Mouse (Mus musculus) forebrain, embryonic 11.5 days (tissue): ENCODE results near the gene Tcp11. TPM values are rescaled to one million over a fixed set of nuclear protein-coding genes. Genes with fewer than 3 reads are reported as not detected.
A peak's percentile ranks its signal among the peaks of the same experiment; 100 is the strongest.

Source experiments
- ATAC-seq: fragments of 200-750 bp; cut with Nextera tagmentation; replicated peaks from 2 replicates; pipeline ENCODE4 v1.8.0; 2017; ENCODE audit warnings: moderate TSS enrichment; ENCODE audit not compliant: low FRiP score
- DNase-seq: peaks from one replicate; pipeline ENCODE4 v3.0.0-alpha.2; 2017; ENCODE audit warnings: low spot score
- H3K27ac ChIP-seq: fragments of 300-500 bp; sonication (generic); 2 replicates; pipeline ENCODE4 v1.5.1; 2014; ENCODE audit warnings: low read depth, low read length
- H3K27me3 ChIP-seq: fragments of 300-500 bp; sonication (generic); 2 replicates; pipeline ENCODE4 v1.6.1; 2014; ENCODE audit warnings: mild to moderate bottlenecking, low read length, mixed read lengths; ENCODE audit not compliant: control insufficient read depth, insufficient read depth
- H3K36me3 ChIP-seq: fragments of 300-500 bp; sonication (generic); 2 replicates; pipeline ENCODE4 v1.6.1; 2014; ENCODE audit warnings: mild to moderate bottlenecking, low read length, moderate library complexity, mixed read lengths; ENCODE audit not compliant: control insufficient read depth, insufficient read depth
- H3K4me1 ChIP-seq: fragments of 300-500 bp; sonication (generic); replicated peaks from 2 replicates; pipeline ENCODE4 v1.6.1; 2014; ENCODE audit warnings: low read length, mixed read lengths; ENCODE audit not compliant: control insufficient read depth, insufficient read depth
- H3K4me2 ChIP-seq: fragments of 300-500 bp; sonication (generic); 2 replicates; pipeline ENCODE4 v1.6.1; 2014; ENCODE audit warnings: low read depth, mild to moderate bottlenecking, low read length, moderate library complexity, mixed read lengths; ENCODE audit not compliant: severe bottlenecking
- H3K4me3 ChIP-seq: fragments of 300-500 bp; sonication (generic); 2 replicates; pipeline ENCODE4 v1.5.1; 2014; ENCODE audit warnings: low read depth, low read length
- H3K9ac ChIP-seq: fragments of 300-500 bp; sonication (generic); 2 replicates; pipeline ENCODE4 v1.6.1; 2014; ENCODE audit warnings: low read length
- H3K9me3 ChIP-seq: fragments of 300-500 bp; sonication (generic); 2 replicates; pipeline ENCODE4 v1.6.1; 2016; ENCODE audit warnings: low read length, mixed read lengths; ENCODE audit not compliant: control insufficient read depth
- WGBS: fragments of 180-500 bp; shearing (Covaris S2); extraction: QIAGEN DNeasy Blood & Tissue Kit; methylation state at CpG from one replicate; pipeline ENCODE4 v1.1.7; 2014; 5-methylcytosine and 5-hydroxymethylcytosine counted together
- polyA plus RNA-seq: library from polyadenylated mRNA; unstranded; fragments of >200 nt; fragmentation: Nextera tagmentation; extraction: Ambion mirVana; gene quantifications from 2 replicates; pipeline ENCODE4 v1.2.1, GENCODE M21; 2014

Tcp11 gene
- polyA plus RNA-seq, 1 experiment from 2014 or later = 1.0 TPM

- peaks cover 17% of the 10 kb centered on the region for H3K4me1 ChIP-seq
- ATAC-seq (no peak), DNase-seq (no peak)
- H3K4me3 ChIP-seq = no peak overlapping the region
- no peak overlapping the region for H3K27ac ChIP-seq
- 87% methylated on average over 9 of the region's 9 CpGs for WGBS
- no peaks in the 10 kb centered on the region for H3K27me3 ChIP-seq
- no peak overlapping the region; the same call in 1 of the 2 replicates for H3K9ac ChIP-seq
- H3K4me2 ChIP-seq = no peak overlapping the region
- no peaks in the 10 kb centered on the region for H3K36me3 ChIP-seq
- H3K9me3 ChIP-seq = no peaks in the 10 kb centered on the region
Observed at GRCm38 (mm10) chr17:28031281-28031941, 49.0 kb downstream of the Tcp11 start.

GRCm38 (mm10) chr17:28030446-28030845, 50.0 kb downstream of the Tcp11 start:
- no peak for DNase-seq
- 94% methylated on average over 10 of the region's 10 CpGs for WGBS
- Histone ChIP-seq H3K9me3 (no peaks in the 10 kb centered on the region), H3K27me3 (no peaks in the 10 kb centered on the region), H3K4me3 (no peak overlapping the region), H3K36me3 (no peaks in the 10 kb centered on the region), H3K27ac (no peak overlapping the region), H3K9ac (no peak overlapping the region), H3K4me2 (no peak overlapping the region), H3K4me1 (peaks cover 17% of the 10 kb centered on the region)
- no peak for ATAC-seq

GRCm38 (mm10) chr17:28029308-28029707, 51.1 kb downstream of the Tcp11 start:
- no peak overlapping the region for H3K27ac ChIP-seq
- ATAC-seq = no peak
- no peak overlapping the region for H3K4me3 ChIP-seq
- H3K27me3 ChIP-seq = no peaks in the 10 kb centered on the region
- DNase-seq = no peak
- H3K4me2 ChIP-seq = no peak overlapping the region
- no peaks in the 10 kb centered on the region for H3K9me3 ChIP-seq
- 61% methylated on average over 2 of the region's 2 CpGs for WGBS
- H3K4me1 ChIP-seq = peaks cover 17% of the 10 kb centered on the region
- no peak overlapping the region for H3K9ac ChIP-seq
- H3K36me3 ChIP-seq = no peaks in the 10 kb centered on the region

GRCm38 (mm10) chr17:28028236-28028635, 52.2 kb downstream of the Tcp11 start:
- Histone ChIP-seq H3K9ac (no peak overlapping the region), H3K4me2 (no peak overlapping the region), H3K27me3 (no peaks in the 10 kb centered on the region), H3K4me3 (no peak overlapping the region), H3K27ac (no peak overlapping the region), H3K36me3 (no peaks in the 10 kb centered on the region), H3K4me1 (peaks cover 17% of the 10 kb centered on the region), H3K9me3 (no peaks in the 10 kb centered on the region)
- no peak for DNase-seq
- no peak for ATAC-seq
- WGBS = 69% methylated on average over 10 of the region's 10 CpGs

- H3K4me2 ChIP-seq = no peak overlapping the region
- WGBS = 92% methylated on average over 6 of the region's 6 CpGs
- H3K27ac ChIP-seq = no peak overlapping the region
- ATAC-seq (no peak), DNase-seq (no peak)
- H3K36me3 ChIP-seq = no peaks in the 10 kb centered on the region
- no peak overlapping the region for H3K4me3 ChIP-seq
- H3K4me1 ChIP-seq = peaks cover 9% of the 10 kb centered on the region
- no peaks in the 10 kb centered on the region for H3K27me3 ChIP-seq
- H3K9me3 ChIP-seq = no peaks in the 10 kb centered on the region
- no peak overlapping the region for H3K9ac ChIP-seq
Observed at GRCm38 (mm10) chr17:28027197-28027596, 53.2 kb downstream of the Tcp11 start.

- DNase-seq (no peak), ATAC-seq (no peak)
- H3K36me3 ChIP-seq = no peaks in the 10 kb centered on the region
- H3K9ac ChIP-seq = no peak overlapping the region; the same call in 1 of the 2 replicates
- no peaks in the 10 kb centered on the region for H3K27me3 ChIP-seq
- no peaks in the 10 kb centered on the region for H3K9me3 ChIP-seq
- no peak overlapping the region for H3K4me2 ChIP-seq
- no peak overlapping the region for H3K27ac ChIP-seq
- 89% methylated on average over 14 of the region's 14 CpGs for whole genome bisulfite sequencing
- no peak overlapping the region for H3K4me3 ChIP-seq
- H3K4me1 ChIP-seq = peaks cover 4% of the 10 kb centered on the region; the same call in 1 of the 2 replicates
Observed at GRCm38 (mm10) chr17:28026111-28026872, 54.1 kb downstream of the Tcp11 start.

- H3K4me3 ChIP-seq = no peak overlapping the region
- no peaks in the 10 kb centered on the region for H3K27me3 ChIP-seq
- 82% methylated on average over 5 of the region's 5 CpGs for WGBS
- no peak overlapping the region for H3K4me2 ChIP-seq
- peak overlapping the region; percentile 10; the same call in 1 of the 2 replicates for H3K9ac ChIP-seq
- H3K27ac ChIP-seq = no peak overlapping the region
- peaks cover 4% of the 10 kb centered on the region; the same call in 1 of the 2 replicates for H3K4me1 ChIP-seq
- no peaks in the 10 kb centered on the region for H3K36me3 ChIP-seq
- no peak for ATAC-seq
- H3K9me3 ChIP-seq = no peaks in the 10 kb centered on the region
- DNase-seq = no peak
Observed at GRCm38 (mm10) chr17:28025541-28025961, 54.9 kb downstream of the Tcp11 start.

GRCm38 (mm10) chr17:28022854-28023655, 57.4 kb downstream of the Tcp11 start:
- Histone ChIP-seq H3K27me3 (no peaks in the 10 kb centered on the region), H3K27ac (0 out of 2 replicates have a peak overlapping the region, but pooled peaks have one; percentile 25), H3K4me2 (no peak overlapping the region), H3K4me1 (peaks cover 10% of the 10 kb centered on the region), H3K9ac (no peak overlapping the region), H3K36me3 (no peaks in the 10 kb centered on the region), H3K4me3 (no peak overlapping the region), H3K9me3 (no peaks in the 10 kb centered on the region)
- DNase-seq = no peak
- 84% methylated on average over 22 of the region's 22 CpGs for whole genome bisulfite sequencing
- no peak for ATAC-seq
